Mouse (Mus musculus) thymus, adult 18-20 months (tissue): ENCODE measurements around the gene Cped1.
"Not testable (repeated sequence)": the region's sequence is repeated elsewhere in the genome, so short reads cannot be mapped to it uniquely, and the experiment has no call there.

ENCODE experiments used
- DNase-seq, 2 experiments: peaks; one replicate each; pipeline ENCODE4 v3.0.0; 2022; ENCODE audit warnings: mixed read lengths in 2 of 2

Gene Cped1

DNA sequence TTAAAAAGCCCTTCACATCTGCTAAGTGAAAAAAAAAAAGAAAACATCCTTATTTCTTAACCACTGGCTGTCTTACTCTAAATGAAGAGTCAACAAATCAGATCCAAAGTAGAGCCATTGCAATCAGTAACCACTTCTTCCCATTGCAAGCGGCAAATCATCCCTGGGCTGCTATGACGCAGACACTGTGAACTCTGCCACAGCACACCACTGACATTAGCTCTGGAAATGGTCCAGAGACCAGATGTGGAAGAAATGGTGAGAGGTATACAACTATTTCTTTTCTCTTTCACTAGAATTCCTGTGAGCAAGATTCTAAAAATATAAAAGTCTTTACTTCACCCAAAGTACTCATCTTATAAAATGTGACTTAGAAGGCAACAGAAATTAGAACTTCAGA, 261.0 kb downstream of the Cped1 start:
- DNase-seq: no peak

DNA sequence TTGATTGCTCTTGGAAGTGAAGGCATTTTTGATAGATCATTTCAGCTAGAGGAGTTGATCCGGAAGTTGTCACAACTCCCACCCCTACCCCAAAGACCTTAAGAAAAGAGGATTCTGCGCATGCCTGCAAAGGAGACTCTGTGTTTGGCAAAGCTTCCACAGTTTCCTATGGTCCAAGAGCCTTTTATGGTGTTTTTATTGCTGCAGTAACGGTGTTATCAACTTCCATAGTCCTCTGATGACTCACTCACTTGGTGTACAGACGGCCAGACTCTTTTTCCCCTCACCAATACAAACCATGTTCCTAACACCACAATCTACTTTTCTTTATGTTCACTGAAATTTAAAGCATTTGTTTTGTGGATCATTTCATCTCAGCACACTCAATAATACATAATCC, 273.1 kb downstream of the Cped1 start:
- no peak for DNase-seq

DNA sequence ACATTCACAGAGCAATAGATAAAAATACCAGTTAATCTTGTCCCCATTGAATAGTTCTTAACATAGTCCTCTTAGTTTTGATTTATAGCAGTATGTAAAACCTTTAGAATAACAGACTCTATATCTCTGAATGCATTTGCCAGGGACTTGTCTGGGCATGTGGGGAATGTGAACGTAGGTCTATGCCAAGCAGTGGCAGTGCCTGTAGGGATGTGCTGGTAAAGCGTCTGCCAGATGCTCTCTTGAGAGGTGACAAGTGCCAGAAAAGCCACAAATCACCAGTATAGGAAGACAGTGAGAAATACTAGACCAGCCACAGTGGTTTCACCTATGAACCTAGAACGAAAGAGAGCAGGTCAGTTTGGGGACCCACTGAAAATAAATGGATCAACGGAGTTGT, 276.8 kb downstream of the Cped1 start:
- no peak for DNase-seq

DNA sequence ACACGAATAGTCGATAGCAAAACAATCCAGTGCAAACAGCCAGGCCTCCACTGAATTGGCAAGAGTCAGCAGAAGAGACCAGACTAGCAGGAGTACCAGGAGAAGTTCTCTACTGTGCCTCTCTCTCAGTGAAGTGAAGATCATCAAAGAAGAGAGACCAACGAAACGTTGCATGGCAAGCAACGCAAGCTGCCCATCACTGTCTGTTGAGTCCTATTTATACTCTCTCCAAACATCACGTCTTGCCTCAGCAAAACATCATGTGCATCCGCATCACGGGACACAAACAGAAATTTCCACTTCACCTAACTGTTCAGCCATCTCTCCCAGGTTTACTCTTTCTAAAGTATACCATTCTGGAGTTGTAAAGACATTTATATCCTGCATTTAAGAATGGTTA, 278.4 kb downstream of the Cped1 start:
- not testable (repeated sequence) for DNase-seq

DNA sequence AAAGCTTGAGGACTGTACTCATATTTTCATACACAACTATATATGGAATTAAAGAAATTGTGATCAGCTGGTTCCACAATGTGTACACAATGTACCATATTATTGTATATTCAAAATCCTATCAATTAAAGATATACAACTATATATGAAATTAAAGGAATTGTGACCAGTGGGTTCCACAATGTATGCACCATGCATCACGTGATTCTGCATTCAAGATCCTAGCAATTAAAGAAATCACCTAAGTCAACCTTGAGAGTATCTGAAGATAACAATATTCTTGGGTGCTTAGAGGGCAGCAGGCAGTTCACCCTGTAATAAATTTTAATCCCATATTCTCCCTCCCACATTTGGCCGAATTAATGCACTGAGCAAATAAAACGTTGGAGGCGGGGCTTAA, 280.3 kb downstream of the Cped1 start:
- no peak for DNase-seq

DNA sequence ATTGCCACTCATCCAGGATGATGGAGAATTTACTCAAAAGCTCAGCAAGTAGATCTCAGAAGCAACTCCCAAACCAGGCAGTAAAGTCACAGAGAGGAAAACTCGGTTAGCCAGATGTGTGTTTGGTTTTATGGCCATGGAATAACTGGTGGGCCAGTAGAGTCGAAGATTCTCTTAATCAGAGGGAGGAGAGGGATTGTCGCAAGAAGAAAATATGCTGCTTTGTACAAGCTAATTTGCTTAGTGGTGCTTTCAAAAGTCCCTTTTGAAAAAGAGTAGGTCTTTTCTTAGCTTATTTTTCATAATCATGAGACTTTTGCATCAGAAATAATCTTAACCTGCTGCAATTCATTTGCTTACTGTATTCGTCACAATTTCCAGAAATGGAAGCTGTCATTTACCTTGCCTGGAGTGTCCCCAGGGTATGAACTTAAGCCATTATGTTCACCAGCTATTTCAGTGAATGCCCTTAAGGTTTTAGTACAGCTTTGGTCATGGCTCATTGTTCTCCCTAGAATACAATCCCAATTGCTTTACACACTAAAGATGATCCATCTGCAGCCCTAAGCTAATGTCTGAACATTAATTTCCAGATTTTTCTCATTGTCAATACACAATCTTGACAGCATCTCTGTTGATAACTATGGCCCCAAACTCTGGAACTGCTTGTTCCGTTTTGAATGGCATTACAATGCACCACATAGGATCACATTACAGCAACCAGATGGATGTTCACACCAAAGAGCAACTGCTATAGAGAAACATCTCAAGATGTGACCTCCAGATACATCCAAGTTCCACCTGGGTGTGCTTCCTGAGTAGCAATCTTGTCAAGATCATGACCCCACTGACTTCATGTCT, 282.3 kb downstream of the Cped1 start:
- DNase-seq: no peak

DNA sequence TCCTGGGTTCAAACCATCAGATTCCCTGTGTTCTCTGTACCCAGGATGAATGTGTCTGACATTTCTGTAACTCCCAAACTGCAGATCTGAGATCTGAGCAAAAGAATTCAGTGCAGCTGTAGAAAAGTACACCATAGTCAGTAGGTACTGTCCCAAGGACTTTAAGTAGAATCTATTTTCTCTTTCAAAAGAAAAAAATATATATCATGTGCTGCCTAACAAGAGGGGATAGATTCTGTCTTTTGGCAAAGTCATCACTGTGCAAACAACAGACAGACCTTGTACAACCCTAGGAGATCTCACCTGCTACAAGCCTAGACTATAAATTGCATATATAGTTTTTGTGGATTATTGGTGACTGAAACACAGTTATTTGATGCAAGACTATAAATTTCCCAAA, 283.0 kb downstream of the Cped1 start:
- DNase-seq: no peak

DNA sequence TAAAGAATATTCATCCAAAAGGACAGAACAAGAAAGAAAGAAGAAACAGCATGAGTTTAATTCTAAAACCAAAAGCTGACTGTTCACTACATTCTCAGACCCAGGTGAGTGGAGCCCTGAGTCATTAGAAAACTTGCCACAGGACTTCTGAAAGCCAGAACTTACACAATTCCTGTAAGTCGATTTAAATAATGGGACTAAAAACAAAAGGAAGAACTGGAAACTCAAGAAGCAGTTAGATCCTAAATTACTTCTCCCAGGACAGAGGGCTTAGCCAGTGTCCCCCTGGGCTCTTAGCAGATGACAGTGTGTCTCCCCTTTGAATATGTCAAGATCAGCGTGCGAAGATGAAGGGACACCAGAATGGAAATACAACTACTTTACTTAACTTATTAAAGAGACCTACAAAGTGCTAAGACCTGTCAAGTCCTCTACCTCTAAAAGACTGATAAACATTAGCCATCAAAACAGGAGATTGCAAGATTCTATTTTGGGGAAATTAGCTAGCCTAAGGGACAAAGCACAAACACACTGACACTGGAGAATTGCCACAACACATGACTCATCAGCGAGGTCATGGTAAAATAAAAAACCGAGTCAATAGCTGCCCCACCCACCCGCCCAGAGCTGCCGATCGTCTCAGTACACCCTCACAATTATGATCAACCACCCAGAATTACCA, 284.3 kb downstream of the Cped1 start:
- DNase-seq: no peak

DNA sequence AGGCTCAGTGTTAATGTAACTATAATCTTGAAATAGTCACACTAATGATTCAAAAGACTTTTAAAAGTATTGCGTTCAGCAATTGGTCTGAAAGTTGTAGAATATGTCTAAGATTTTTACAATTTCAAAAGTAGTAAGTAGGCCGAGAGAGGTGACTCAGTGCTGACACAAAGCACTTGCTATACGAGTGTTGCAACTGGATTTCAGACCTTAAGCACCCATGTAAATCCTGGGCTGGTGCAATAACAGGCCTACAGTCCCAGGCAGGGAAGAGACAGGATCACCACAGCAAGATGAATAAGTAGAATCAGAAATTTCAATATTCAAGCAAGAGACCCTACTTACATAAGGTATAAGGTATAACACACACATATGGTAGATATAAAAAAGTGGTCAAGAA, 292.2 kb downstream of the Cped1 start:
- no peak for DNase-seq

DNA sequence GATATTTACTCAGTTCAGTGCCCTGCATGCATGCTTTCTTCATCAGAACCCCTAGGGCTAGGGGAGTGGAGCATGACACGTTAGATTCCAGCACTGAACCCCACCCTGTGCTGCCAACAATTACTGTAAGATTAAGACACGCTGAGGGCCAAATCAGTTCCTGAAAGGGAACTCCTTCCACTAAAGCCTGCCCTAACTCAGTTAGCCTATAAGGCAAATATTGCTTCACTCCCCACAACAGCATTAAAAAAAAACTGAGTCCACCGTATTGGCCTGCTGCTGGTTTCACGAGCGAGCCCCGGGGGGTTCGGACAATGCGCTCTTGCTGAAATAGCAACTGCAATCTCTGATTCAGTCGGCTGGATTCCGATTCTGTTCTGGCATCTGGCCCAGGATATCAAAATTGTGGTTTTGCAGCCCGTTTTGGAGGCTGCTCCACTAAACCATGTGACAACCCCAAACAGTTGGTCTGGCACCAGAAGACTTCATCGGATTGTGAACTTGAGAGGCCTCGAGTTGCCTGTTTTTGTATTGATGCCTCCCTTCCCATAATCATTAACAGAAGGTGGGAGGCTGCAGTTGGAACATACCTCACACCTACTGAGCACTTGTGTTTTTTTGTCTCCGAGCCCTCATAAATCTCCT, 294.6 kb downstream of the Cped1 start:
- DNase-seq: no peak

DNA sequence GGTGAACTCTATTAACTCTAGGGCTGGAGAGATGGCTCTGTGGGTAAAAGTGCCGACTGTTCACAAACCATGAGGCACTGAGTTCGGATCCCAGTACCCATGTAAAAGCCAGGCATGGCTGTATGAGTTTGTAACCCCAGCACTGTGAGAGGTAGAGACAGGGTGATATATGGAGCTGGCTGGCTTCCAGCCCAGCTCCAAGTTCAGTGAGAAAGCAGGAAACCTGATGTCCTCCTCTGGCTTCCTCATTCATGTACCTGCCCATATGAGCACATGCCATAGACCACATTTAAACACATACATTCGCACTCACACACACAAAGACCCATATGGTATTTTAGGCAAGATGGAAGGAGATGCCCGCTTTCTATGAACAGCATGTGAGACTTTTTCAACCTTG, 296.7 kb downstream of the Cped1 start:
- no peak for DNase-seq

DNA sequence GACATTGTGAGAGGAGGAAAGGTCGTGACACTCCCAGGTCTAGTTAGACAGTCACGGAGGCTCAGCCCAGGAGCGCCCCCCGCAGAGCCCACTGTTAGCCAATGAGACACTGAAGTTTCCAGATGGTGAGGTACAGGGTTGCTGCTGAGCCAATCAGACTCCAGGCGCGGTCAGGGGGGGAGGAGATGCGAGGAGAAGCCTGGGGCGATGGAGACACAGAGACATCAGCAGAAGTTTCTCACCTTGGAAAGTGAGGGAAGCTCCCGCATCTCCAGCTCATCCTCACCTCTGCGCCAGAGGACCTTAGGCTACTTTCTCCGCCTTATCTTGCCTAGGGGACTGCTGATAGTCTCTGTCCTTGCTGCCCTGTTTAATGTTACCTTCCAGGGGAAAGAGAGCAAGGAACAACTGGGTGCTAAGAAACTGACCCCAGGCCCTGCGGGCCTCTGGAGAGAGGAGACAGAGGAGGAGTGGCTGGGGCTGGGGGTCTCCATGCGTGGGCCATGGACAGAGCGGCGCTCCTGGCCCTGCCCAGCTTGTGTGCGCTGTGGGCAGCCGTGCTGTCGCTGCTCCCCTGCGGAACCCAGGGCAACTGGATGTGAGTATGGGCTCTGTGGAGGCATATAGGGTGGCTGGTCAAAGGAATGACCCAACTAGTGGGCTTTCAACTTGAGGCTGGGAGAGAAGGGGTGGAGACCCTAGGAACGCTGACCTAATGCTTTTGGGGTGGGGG, 302.5 kb downstream of the Cped1 start, which contains the start of gene Wnt16:
Wnt16 (plus strand) TSS at position 224 of the 733 bp plus-strand sequence.
- DNase-seq: no peak

DNA sequence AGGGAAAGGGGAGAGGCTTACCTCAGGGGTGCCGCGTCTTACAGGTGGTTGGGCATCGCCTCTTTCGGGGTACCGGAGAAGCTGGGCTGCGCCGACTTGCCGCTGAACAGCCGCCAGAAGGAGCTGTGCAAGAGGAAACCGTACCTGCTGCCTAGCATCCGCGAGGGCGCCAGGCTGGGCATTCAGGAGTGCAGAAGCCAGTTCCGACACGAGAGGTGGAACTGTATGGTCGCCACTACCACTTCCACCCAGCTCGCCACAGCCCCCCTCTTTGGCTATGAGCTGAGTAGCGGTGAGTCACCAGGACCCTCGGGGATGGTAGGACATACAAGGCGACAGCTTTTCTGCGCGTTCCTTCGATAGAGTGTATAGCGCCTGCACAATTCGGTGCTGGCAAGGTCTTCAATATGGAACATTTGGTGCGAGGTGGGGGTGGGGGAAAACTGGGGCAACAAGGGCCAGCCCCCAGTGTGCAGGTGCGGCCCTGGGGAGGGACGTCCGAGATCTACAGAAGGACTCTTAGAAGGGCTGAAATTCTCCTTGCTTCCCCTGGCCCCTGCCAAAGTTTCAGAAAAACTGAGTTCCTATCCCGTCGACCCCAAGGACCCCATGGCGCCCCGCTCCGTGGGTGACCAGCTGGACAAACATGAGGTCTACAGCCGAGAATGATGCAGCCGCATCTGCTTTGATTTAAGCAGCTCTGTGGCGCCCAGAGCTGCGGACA, 303.2 kb downstream of the Cped1 start:
- no peak for DNase-seq

DNA sequence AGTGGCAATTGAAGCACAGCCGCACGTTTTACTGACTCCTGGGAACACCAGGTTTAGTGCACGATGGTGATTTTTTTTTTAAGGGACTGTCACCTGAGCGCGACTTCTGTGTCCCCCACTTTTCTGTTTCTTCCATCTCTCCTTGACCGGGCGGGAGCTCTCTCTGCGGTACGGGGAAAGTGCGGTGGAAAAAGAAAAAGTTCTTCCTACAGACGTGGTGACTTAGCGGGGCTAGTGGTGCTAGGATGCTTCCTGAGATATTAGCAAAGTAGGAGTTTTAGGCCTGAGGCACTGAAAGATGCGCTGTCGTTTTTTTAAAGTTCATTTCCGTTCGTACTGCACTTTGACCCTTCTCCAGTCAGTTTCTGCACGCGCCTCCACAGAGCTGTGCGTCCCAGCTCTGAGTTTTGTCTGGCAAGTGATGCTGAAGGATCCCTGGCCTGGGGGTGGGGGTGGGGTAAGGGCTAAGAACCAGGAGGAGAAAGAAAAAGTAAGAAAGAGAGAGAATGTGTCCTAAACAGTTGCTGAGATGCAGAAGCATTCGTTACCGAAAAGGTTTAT, 303.8 kb downstream of the Cped1 start:
- DNase-seq: no peak

DNA sequence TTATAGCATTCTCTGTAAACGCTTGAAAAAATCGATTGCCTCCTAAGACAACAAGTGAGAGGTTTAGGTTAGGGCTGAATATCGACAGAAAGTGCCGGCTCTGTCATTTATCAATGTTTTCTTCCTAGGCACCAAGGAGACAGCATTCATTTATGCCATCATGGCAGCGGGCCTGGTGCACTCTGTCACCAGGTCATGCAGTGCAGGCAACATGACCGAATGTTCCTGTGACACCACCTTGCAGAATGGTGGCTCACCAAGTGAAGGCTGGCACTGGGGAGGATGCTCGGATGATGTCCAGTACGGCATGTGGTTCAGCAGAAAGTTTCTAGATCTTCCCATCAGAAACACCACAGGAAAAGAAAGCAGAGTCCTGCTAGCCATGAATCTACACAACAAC, 305.1 kb downstream of the Cped1 start:
- no peak for DNase-seq

DNA sequence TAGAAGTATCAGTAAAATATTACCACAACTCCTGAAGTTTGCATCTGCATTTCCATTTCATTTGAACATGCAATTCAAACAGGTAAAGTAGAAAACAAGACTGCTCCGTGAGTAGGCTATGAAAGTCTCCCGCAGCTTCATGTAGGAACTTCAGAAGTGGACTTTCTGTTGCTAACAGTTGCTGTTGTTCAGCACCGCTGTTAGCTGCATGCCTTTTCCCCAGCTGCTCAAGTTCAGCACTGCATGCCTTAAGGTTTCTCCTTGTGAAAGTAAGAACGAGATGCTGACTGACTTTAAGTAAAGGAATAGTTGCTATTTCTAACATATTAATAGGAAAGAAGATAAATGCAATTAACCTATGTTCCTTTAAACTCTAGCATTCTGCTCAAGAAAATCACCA, 306.3 kb downstream of the Cped1 start:
- no peak for DNase-seq

DNA sequence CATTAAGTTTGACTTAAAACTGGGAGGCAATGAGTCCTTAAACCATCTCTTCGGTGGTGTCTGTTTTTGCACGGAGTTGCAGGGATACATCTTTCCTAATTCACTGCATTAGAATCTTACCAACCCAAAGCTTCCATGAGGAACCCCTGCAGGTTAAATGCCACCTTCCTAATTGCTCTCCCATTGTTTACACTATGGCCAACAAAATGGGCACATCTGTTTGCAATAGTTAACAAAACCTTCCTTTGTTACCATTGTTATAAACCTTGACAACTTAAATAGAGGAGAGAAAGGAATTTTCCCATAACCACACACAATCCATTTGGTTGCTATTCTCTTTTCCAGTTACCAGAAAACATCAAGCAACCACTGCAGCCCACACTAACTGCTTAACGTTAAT, 308.2 kb downstream of the Cped1 start:
- no peak for DNase-seq

DNA sequence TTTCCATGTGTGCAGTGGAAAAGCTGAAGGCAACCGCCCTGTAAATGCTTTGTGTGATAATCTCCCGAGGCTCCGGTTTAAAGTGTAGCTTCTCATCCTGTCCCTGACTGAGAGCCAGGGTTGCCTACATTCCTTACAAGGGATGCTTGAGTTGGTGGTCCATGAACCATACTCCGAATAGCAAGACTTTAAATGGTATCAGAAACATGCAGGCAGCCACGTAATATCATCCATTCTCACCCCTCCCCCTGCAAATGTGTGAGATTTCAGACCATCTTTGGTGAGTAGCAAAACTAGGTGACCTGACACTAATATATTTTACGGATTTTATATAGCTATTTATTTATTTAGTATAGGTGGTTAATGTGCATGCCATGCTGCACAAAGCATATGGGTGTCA, 311.3 kb downstream of the Cped1 start:
- DNase-seq: no peak

DNA sequence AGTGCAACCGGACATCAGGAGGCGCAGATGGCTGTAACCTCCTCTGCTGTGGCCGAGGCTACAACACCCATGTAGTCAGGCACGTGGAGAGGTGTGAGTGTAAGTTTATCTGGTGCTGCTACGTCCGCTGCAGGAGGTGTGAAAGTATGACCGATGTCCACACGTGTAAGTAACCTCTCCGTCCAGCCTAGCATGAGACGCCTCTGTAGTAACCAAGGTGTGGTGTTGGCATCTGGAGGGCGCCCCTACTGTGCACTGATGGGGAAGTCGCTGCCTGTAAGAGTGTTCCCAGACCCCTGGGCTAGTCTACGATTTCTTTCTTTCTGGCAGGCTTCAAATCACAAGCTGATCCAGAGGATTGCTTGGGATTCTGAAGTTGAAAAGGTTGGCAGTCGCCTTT, 312.3 kb downstream of the Cped1 start:
- no peak for DNase-seq
